Mouse (Mus musculus): ENCODE results near the gene Col18a1.

Gene Col18a1

DNA sequence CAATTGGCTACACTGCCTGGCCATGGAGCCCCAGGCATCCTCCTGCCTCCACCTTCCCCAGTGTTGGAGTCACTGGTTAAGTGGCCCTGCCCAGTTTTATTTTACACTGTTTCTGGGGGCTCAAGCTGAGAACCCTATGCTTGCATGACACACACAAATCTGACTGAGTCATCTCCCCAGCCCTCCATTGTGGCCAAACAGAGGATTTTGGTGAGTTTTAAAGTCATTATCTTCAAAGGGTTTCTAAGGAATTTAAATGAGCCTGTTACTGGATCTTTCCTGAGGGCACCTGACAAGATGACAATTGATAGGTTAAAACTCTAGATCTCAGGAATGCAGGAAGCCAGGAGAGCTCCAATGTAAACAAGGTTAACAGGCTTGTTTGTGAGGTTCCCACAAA is 27.1 kb upstream of the Col18a1 start:
- peaks cover 94% of the 10 kb centered on the region for H3K4me1 ChIP-seq (replicated peaks; ENCODE audit: low read depth, low read length)
- H3K9me3 ChIP-seq (ENCODE audit: low read length): no peaks in the 10 kb centered on the region
- H3K4me3 ChIP-seq (replicated peaks; ENCODE audit: low read length): peak overlapping the region; percentile 55; the same call in 1 of the 2 replicates
- TF ChIP-seq CTCF (conservative IDR thresholded peaks at IDR 0.05; ENCODE audit: low read length) (no peak), NANOG (IDR thresholded peaks at IDR 0.05; ENCODE audit: borderline replicate concordance, low read length) (peak; percentile 25; the same call in 1 of the 2 replicates)
- no peaks in the 10 kb centered on the region for H3K27me3 ChIP-seq (ENCODE audit: insufficient read depth, low read length)
- no peaks in the 10 kb centered on the region for H3K36me3 ChIP-seq (ENCODE audit: insufficient read depth, low read length)

DNA sequence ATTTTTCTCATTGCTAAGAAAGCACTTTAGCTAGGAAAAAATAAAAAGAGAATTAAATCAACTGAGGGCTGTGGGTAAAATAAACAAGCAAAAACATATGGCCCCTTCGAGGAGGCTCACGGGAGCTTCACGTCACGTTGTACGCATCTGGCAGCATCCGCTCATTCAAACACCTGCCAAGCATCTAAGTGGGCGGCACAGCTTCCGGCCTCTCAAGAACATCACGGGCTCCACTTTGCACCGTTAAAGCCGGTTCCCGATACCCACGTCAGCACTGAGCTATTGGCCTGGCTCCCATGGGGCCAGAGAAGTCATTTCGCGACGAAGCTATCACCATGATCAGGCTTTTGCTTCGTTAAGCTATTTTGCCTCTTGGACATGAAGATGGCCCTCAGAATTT is 26.4 kb upstream of the Col18a1 start:
- H3K27me3 ChIP-seq (ENCODE audit: insufficient read depth, low read length): no peaks in the 10 kb centered on the region
- no peaks in the 10 kb centered on the region for H3K36me3 ChIP-seq (ENCODE audit: insufficient read depth, low read length)
- H3K4me1 ChIP-seq (replicated peaks; ENCODE audit: low read depth, low read length): peaks cover 94% of the 10 kb centered on the region
- H3K9me3 ChIP-seq (ENCODE audit: low read length): no peaks in the 10 kb centered on the region
- no peak; the same call in 1 of the 2 replicates for TF ChIP-seq NANOG (IDR thresholded peaks at IDR 0.05; ENCODE audit: borderline replicate concordance, low read length)
- TF ChIP-seq CTCF (conservative IDR thresholded peaks at IDR 0.05; ENCODE audit: low read length): no peak
- no peak for TF ChIP-seq POU5F1 (IDR thresholded peaks at IDR 0.05; ENCODE audit: borderline replicate concordance, low read length)
- peak overlapping the region; percentile 55 for H3K4me3 ChIP-seq (replicated peaks; ENCODE audit: low read length)

GRCm38 (mm10) chr10:77190967-77191915 is 24.9 kb upstream of the Col18a1 start:
- TF ChIP-seq NANOG (IDR thresholded peaks at IDR 0.05; ENCODE audit: borderline replicate concordance, low read length) (peak; percentile 86; the same call in 1 of the 2 replicates), CTCF (conservative IDR thresholded peaks at IDR 0.05; ENCODE audit: low read length) (no peak), POU5F1 (IDR thresholded peaks at IDR 0.05; ENCODE audit: borderline replicate concordance, low read length) (no peak)
- Histone ChIP-seq H3K27me3 (ENCODE audit: insufficient read depth, low read length) (no peaks in the 10 kb centered on the region), H3K4me3 (replicated peaks; ENCODE audit: low read length) (peak overlapping the region; percentile 55), H3K9me3 (ENCODE audit: low read length) (no peaks in the 10 kb centered on the region), H3K4me1 (replicated peaks; ENCODE audit: low read depth, low read length) (peaks cover 92% of the 10 kb centered on the region), H3K36me3 (ENCODE audit: insufficient read depth, low read length) (no peaks in the 10 kb centered on the region)

DNA sequence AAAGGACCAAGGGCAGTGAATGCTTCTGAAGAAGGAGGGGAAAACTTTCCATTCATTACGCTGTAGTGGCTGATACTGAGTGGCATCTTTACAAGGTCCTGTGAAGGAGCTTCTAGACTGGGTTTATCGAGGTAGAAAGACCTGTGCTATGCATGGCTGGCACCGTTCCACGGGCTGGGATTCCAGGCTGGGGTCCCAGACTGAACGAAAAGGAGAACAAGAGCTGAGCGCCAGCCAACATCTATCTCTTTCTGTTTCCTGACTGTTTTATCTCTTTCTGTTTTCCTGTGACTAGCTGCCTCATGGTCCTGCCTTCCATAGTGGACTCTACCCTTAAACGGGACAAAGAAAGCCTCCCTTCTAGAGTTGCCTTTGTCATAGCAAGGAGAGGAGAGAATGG is 21.1 kb upstream of the Col18a1 start:
- Histone ChIP-seq H3K36me3 (ENCODE audit: insufficient read depth, low read length) (peaks cover 11% of the 10 kb centered on the region), H3K4me3 (replicated peaks; ENCODE audit: low read length) (no peak overlapping the region), H3K4me1 (replicated peaks; ENCODE audit: low read depth, low read length) (peaks cover 79% of the 10 kb centered on the region), H3K9me3 (ENCODE audit: low read length) (peaks cover 7% of the 10 kb centered on the region), H3K27me3 (ENCODE audit: insufficient read depth, low read length) (no peaks in the 10 kb centered on the region)
- TF ChIP-seq POU5F1 (IDR thresholded peaks at IDR 0.05; ENCODE audit: borderline replicate concordance, low read length): no peak
- TF ChIP-seq CTCF (conservative IDR thresholded peaks at IDR 0.05; ENCODE audit: low read length): no peak
- no peak for TF ChIP-seq NANOG (IDR thresholded peaks at IDR 0.05; ENCODE audit: borderline replicate concordance, low read length)

GRCm38 (mm10) chr10:77182804-77183331 is 16.5 kb upstream of the Col18a1 start:
- H3K36me3 ChIP-seq (ENCODE audit: insufficient read depth, low read length): peaks cover 11% of the 10 kb centered on the region
- H3K4me1 ChIP-seq (replicated peaks; ENCODE audit: low read depth, low read length): peaks cover 66% of the 10 kb centered on the region
- H3K27me3 ChIP-seq (ENCODE audit: insufficient read depth, low read length): no peaks in the 10 kb centered on the region
- 0 out of 2 replicates have a peak overlapping the region, but pooled peaks have one; percentile 5 for H3K4me3 ChIP-seq (replicated peaks; ENCODE audit: low read length)
- TF ChIP-seq POU5F1 (IDR thresholded peaks at IDR 0.05; ENCODE audit: borderline replicate concordance, low read length) (no peak), CTCF (conservative IDR thresholded peaks at IDR 0.05; ENCODE audit: low read length) (no peak), NANOG (IDR thresholded peaks at IDR 0.05; ENCODE audit: borderline replicate concordance, low read length) (no peak)
- H3K9me3 ChIP-seq (ENCODE audit: low read length): peaks cover 7% of the 10 kb centered on the region

DNA sequence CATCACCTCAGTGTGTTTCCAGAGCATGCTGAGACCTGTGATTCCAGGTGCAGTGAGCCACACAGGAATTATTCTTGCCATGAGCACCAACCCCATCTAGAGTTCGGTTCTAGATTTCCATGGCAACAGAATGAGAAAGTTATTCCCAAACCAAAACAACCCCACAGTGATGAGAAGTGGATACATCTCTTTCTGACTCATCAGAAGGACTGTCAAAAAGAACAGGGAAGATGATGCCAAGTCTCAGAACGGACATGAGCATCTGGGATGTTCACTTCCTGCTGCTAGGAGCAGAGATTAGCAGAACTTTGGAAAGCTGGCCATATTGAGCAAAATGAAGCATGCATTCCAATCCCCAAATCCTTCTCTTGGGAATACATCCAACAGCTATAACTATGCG is 13.8 kb upstream of the Col18a1 start:
- H3K36me3 ChIP-seq (ENCODE audit: insufficient read depth, low read length): peaks cover 7% of the 10 kb centered on the region
- H3K4me1 ChIP-seq (replicated peaks; ENCODE audit: low read depth, low read length): peaks cover 69% of the 10 kb centered on the region
- H3K27me3 ChIP-seq (ENCODE audit: insufficient read depth, low read length): no peaks in the 10 kb centered on the region
- H3K9me3 ChIP-seq (ENCODE audit: low read length): peaks cover 5% of the 10 kb centered on the region
- H3K4me3 ChIP-seq (replicated peaks; ENCODE audit: low read length): no peak overlapping the region
- TF ChIP-seq POU5F1 (IDR thresholded peaks at IDR 0.05; ENCODE audit: borderline replicate concordance, low read length) (no peak), NANOG (IDR thresholded peaks at IDR 0.05; ENCODE audit: borderline replicate concordance, low read length) (no peak), CTCF (conservative IDR thresholded peaks at IDR 0.05; ENCODE audit: low read length) (no peak)

- H3K36me3 ChIP-seq (ENCODE audit: insufficient read depth, low read length): no peaks in the 10 kb centered on the region
- TF ChIP-seq NANOG (IDR thresholded peaks at IDR 0.05; ENCODE audit: borderline replicate concordance, low read length) (no peak), POU5F1 (IDR thresholded peaks at IDR 0.05; ENCODE audit: borderline replicate concordance, low read length) (no peak), CTCF (conservative IDR thresholded peaks at IDR 0.05; ENCODE audit: low read length) (no peak)
- no peaks in the 10 kb centered on the region for H3K9me3 ChIP-seq (ENCODE audit: low read length)
- H3K4me1 ChIP-seq (replicated peaks; ENCODE audit: low read depth, low read length): peaks cover 58% of the 10 kb centered on the region
- H3K4me3 ChIP-seq (replicated peaks; ENCODE audit: low read length): peak overlapping the region; percentile 72
- no peaks in the 10 kb centered on the region for H3K27me3 ChIP-seq (ENCODE audit: insufficient read depth, low read length)
Observed at GRCm38 (mm10) chr10:77178691-77179090, 12.3 kb upstream of the Col18a1 start.

GRCm38 (mm10) chr10:77170400-77170799 is 4.1 kb upstream of the Col18a1 start:
- H3K36me3 ChIP-seq (ENCODE audit: insufficient read depth, low read length): no peaks in the 10 kb centered on the region
- H3K4me3 ChIP-seq (replicated peaks; ENCODE audit: low read length): no peak overlapping the region
- no peaks in the 10 kb centered on the region for H3K9me3 ChIP-seq (ENCODE audit: low read length)
- peaks cover 53% of the 10 kb centered on the region for H3K4me1 ChIP-seq (replicated peaks; ENCODE audit: low read depth, low read length)
- no peak for TF ChIP-seq POU5F1 (IDR thresholded peaks at IDR 0.05; ENCODE audit: borderline replicate concordance, low read length)
- TF ChIP-seq NANOG (IDR thresholded peaks at IDR 0.05; ENCODE audit: borderline replicate concordance, low read length): no peak
- TF ChIP-seq CTCF (conservative IDR thresholded peaks at IDR 0.05; ENCODE audit: low read length): no peak
- no peaks in the 10 kb centered on the region; the same call in none of the 2 replicates for H3K27me3 ChIP-seq (ENCODE audit: insufficient read depth, low read length)

Measured in E14TG2a.4 (cell line).